Mouse (Mus musculus) ovary, postnatal 36 days (tissue): Measurements from ENCODE around the gene Dctn1.
A peak's percentile ranks its signal among the peaks of the same experiment; 100 is the strongest.
"Not testable (repeated sequence)": the region's sequence is repeated elsewhere in the genome, so short reads cannot be mapped to it uniquely, and the experiment has no call there.

Experiments used
- DNase-seq: peaks from one replicate; pipeline ENCODE4 v3.0.0; 2022; ENCODE audit warnings: low spot score, mixed read lengths

The Dctn1 gene

GRCm38 (mm10) chr6:83136291-83136880 lies 29.3 kb upstream of the Dctn1 start:
- no peak for DNase-seq

DNA sequence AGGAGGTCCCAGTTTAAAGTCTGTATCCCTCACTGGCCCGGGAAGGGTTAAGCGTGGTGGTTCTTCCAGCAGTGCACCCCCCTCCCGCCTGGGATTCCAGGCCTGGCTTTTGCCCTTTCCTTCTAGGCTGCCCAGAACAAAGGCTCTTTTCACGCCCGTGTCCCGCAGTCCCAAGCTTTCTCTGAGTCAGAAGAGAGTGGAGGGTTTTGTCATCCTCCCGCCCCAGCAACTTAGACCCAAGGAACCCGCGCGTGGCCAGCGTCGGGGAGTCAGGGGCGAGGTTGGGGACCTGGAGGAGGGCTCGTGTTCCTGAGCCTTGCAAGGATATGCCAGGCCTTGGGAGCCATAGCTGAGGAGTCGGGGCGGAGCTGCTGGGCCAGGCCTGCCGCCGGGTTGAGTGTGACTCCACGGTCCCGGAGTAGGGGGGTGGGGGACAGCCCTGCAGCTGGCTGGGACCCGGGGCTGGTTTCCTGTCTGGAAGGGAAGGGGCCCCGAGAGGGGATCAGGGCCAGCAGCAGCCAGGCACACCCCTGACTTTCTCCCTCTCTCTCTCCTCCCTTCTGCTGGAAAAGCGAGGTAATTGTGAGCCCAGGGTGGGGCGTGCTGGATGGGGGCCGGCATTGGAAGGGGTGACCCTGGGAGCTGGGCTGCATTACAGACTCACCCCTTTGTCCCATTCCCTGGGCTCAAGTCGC lies 28.7 kb upstream of the Dctn1 start:
- DNase-seq, result peak; percentile 74

GRCm38 (mm10) chr6:83137576-83137950 lies 28.2 kb upstream of the Dctn1 start:
- peak; percentile 88 for DNase-seq

- DNase-seq, result no peak
These were observed 27.7 kb upstream of the Dctn1 start for GRCm38 (mm10) chr6:83138056-83138455.

GRCm38 (mm10) chr6:83140044-83140443 lies 25.7 kb upstream of the Dctn1 start:
- no peak for DNase-seq

GRCm38 (mm10) chr6:83141636-83142035 lies 24.1 kb upstream of the Dctn1 start:
- DNase-seq, result no peak

DNA sequence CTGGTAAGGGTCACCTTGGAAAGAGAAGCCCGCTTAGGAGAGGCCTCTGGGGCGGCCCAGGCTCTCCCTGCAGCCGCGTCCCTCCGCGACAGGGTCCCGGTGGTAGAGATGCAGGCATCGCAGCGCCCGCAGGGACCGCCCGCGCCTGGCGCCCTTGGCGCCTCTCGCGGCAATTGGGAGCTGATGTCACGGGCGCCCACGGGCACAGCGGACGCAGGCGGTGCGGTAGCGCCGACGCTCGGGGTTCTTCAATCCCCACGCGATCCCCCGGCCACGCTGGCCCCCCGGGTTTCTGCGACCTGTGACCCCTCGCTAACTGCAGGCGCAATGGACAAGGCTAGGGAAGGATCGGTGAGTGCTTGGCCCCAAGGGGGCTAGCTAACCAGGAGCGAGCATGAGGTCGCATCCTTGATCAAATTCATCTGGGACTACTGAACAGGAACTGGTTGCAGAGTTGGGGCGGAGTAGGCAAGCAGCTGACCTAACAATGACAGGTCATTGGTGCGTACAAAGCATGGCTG lies 23.4 kb upstream of the Dctn1 start:
- no peak for DNase-seq

DNA sequence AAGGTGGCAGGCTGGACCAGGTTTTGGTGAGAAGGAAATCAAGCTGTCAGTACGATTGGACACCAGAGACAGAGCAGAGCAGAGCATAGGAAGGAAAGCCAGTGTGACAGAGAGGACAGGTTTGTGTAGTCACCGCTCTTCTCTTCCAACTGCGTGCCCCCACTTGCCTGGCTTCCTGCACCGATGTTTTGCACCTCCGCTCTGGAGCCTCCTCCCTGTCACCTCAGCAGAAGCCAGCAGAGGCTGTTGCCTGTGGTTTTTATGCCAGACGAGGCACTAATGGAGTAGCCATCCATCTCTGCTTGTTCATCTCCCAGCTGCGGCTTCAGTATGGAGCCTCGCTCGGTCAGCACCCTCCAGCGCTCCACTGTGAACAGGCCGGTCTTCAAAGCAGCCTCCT lies 22.8 kb upstream of the Dctn1 start:
- DNase-seq, result no peak

- DNase-seq, result no peak
These were observed 20.5 kb upstream of the Dctn1 start for GRCm38 (mm10) chr6:83145209-83145608.

DNA sequence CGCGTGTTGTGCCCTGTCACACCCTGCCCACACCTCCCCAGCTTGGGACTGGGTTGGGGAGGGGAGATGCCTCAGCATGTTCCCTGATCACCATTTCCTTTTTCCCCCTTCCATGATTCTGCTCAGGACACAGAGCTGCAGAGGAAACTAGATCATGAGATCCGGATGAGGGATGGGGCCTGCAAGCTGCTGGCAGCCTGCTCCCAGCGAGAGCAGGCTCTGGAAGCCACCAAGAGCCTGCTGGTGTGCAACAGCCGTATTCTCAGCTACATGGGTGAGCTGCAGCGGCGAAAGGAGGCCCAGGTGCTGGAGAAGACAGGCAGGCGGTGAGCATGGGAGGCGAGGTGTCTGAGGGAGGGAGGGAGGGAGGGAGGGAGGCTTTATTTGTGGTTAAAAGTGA lies 19.9 kb upstream of the Dctn1 start:
- DNase-seq, result no peak

- no peak for DNase-seq
These were observed 18.4 kb upstream of the Dctn1 start for GRCm38 (mm10) chr6:83147280-83147679.

- no peak for DNase-seq
These were observed 14.0 kb upstream of the Dctn1 start for GRCm38 (mm10) chr6:83151721-83152120.

DNA sequence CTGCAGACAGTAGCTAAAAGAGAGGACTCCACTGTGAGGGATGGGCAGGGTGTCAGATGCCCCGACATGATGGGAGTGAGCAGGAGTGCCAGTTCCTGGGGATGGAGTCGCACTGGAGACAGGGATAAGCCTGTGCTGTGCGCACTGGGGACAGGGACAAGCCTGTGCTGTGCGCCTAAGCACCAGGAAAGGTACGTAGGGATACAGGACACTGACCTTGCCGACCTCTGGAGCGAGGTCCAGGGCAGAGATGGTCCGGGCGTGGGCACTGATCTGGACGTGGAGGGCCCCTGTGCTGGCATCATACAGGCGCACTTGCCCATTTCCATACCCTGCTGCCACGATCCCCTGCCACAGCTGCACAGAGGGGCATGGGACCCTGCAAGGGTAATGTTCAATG lies 12.7 kb upstream of the Dctn1 start:
- DNase-seq, result no peak

GRCm38 (mm10) chr6:83153485-83153884 lies 12.2 kb upstream of the Dctn1 start:
- no peak for DNase-seq

GRCm38 (mm10) chr6:83155552-83156238 lies 10.0 kb upstream of the Dctn1 start:
- DNase-seq, result no peak

- DNase-seq, result peak; percentile 65
These were observed 9.4 kb upstream of the Dctn1 start, which contains the start of the genes Wdr54 and 1700003E16Rik for GRCm38 (mm10) chr6:83156259-83156684. Gene Wdr54 (minus strand): TSS chr6:83156397. Gene 1700003E16Rik (plus strand): TSS chr6:83156404.

DNA sequence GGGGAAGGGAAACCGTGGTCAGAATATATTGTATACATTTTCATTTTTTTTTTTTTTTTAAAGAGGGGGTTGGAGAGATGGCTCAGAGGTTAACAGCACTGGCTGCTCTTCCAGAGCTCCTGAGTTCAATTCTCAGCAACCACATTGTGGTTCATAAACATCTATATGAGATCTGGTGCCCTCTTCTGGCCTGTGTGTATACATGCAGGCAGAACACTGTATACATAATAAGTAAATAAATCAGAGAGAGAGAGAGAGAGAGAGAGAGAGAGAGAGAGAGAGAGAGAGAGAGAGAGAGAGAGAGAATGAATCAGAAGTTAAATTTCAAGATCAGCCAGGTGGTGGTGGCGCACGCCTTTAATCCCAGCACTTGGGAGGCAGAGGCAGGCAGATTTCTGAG lies 6.3 kb upstream of the Dctn1 start:
- not testable (repeated sequence) for DNase-seq

- DNase-seq, result no peak
These were observed 4.3 kb upstream of the Dctn1 start for GRCm38 (mm10) chr6:83161442-83161841.

DNA sequence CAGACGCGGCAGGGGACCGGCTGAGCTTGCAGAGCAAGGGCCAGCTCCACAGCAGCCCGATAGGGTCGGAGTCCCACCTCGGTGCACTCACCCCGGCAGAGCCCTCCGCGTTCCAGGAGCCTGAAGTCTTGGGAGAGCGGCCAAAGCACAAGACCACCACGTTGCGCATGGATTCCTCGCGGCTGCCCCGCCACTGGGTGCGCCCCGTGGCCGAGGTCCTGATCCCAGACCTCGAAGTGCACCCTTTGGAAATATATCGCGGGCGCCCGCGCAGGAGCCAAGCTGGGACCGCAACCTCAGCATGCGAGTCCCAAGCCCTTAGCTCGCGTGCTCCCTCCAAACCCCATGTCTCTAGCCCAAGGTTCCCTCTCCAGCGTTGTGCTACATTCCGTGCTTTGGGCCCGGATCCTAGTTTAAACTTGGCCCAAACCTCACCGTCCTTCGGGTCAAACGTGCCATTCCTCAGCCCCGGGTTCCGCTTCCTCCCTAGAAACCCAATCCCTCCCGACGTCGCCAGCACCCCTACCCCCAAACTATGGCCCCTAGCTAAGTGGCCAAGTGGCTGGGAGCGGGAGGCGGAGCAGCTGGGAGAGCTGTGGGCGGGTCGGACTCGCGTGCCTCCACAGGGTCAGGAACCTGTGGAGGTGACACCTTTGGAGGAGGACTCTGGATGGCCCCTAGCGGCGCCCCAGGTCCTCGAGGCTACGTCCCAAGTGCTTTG lies 3.6 kb upstream of the Dctn1 start:
- DNase-seq, result peak; percentile 51

DNA sequence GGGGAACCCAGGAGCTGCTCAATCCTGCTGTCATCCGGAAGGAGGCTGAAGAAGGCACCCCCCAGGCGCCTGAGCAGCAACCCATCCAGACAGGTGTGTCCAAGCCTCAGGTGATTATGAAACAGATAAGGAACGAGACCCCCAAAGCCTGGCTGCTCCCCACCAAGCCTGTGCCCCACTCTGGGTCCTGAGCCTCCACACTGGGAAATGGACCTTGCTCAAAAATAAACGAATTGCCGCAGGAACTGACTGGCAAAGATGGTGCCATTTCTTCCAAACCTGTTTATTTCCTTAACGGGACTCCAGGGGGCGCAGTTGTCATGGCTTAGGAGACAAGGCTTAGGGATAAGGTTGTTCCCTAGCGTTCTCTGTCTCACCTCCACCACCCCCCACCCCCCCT lies 3.0 kb upstream of the Dctn1 start:
- DNase-seq, result peak; percentile 44

DNA sequence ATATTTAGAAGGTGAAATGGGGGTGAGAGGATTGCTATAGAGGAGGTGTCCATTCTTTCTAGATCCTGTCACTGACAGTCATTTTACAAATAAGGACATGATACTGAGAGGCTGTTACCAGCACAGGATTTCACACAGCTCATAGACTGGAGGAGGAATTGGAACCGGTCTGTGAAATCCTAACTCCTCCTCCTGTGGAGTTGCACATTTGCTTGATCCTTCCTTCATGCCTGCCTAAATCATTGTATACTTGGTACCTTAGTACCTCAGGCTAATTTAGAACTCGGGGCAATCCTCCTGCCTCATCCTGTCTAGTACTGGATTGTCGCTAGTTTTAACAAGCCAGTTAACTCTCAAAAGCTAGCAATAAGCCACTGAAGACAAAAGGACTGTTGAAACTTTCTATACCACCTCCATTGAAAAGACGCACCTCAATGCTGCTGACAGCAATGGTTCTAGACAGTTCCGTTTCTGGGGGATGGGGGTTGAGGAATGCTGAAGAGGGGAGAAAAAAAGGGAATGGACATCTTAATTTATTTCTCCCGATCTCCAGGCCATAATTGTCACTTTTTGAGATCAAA lies 604 bp upstream of the Dctn1 start:
- no peak for DNase-seq

- no peak for DNase-seq
These were observed 517 bp downstream of the Dctn1 start for GRCm38 (mm10) chr6:83166243-83166630.
